Mouse (Mus musculus): ENCODE measurements around the gene Eef1e1. TPM values are rescaled to one million over a fixed set of nuclear protein-coding genes. Genes with fewer than 3 reads are reported as not detected.

Eef1e1 gene
- polyA plus RNA-seq, 1 experiment from 2014 or later = 53.4 TPM

- no peak overlapping the region for H3K9ac ChIP-seq
- H3K4me1 ChIP-seq (ENCODE audit: insufficient read depth) = no peaks in the 10 kb centered on the region
- H3K9me3 ChIP-seq (ENCODE audit: low read depth, low read length) = no peaks in the 10 kb centered on the region
- peak; percentile 33 for DNase-seq
- no peak overlapping the region for H3K4me3 ChIP-seq (ENCODE audit: low read depth, low read length)
- TF ChIP-seq CTCF (IDR thresholded peaks at IDR 0.05; ENCODE audit: low read depth) = peak; percentile 57
- H3K27ac ChIP-seq (ENCODE audit: low read depth) = no peak overlapping the region
- H3K36me3 ChIP-seq (ENCODE audit: insufficient read depth) = no peaks in the 10 kb centered on the region
- 33% methylated on average over 2 of the region's 2 CpGs for WGBS
- no peak for ATAC-seq (ENCODE audit: insufficient read depth)
- H3K27me3 ChIP-seq (ENCODE audit: insufficient read depth, low read length) = no peaks in the 10 kb centered on the region
- no peak overlapping the region for H3K4me2 ChIP-seq
Measured at GRCm38 (mm10) chr13:38668514-38668913, 9.7 kb upstream of the Eef1e1 start.

- Histone ChIP-seq H3K9me3 (ENCODE audit: low read depth, low read length) (no peaks in the 10 kb centered on the region), H3K4me2 (no peak overlapping the region), H3K4me1 (ENCODE audit: insufficient read depth) (no peaks in the 10 kb centered on the region), H3K4me3 (ENCODE audit: low read depth, low read length) (no peak overlapping the region), H3K36me3 (ENCODE audit: insufficient read depth) (no peaks in the 10 kb centered on the region), H3K27me3 (ENCODE audit: insufficient read depth, low read length) (no peaks in the 10 kb centered on the region), H3K9ac (no peak overlapping the region), H3K27ac (ENCODE audit: low read depth) (no peak overlapping the region)
- no peak for TF ChIP-seq CTCF (IDR thresholded peaks at IDR 0.05; ENCODE audit: low read depth)
- WGBS = 41% methylated on average over 1 of the region's 1 CpGs
- ATAC-seq (ENCODE audit: insufficient read depth) = no peak
- no peak for DNase-seq
Measured at GRCm38 (mm10) chr13:38664753-38665152, 5.9 kb upstream of the Eef1e1 start.

DNA sequence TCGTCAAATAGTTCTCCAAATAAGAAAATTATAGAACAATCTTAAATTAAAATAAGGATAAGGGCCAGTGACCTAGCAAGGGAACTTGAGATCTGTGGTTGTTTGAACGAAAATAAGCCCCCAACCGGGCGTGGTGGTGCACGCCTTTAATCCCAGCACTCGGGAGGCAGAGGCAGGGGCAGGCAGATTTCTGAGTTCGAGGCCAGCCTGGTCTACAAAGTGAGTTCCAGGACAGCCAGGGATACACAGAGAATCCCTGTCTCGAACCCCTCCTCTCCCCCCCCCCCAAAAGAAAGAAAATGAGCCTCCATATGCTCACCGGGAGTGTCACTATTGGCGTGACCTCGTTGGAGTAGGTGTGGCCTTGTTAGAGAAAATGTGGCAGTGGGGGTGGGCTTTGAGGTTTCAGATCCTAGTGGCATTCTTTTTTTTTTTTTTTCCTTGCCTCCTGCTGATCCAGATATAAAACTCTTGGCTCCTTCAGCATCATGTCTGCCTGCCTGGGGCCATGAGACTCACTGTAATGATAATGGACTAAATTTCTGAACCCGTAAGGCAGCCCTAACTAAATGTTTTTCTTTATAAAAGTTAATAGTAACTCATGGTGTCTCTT lies 772 bp upstream of the Eef1e1 start:
- Histone ChIP-seq H3K9ac (no peak overlapping the region), H3K4me2 (no peak overlapping the region), H3K27ac (ENCODE audit: low read depth) (no peak overlapping the region), H3K36me3 (ENCODE audit: insufficient read depth) (peaks cover 23% of the 10 kb centered on the region), H3K9me3 (ENCODE audit: low read depth, low read length) (no peaks in the 10 kb centered on the region), H3K4me3 (ENCODE audit: low read depth, low read length) (no peak overlapping the region), H3K4me1 (ENCODE audit: insufficient read depth) (peaks cover 5% of the 10 kb centered on the region; the same call in 1 of the 2 replicates), H3K27me3 (ENCODE audit: insufficient read depth, low read length) (no peaks in the 10 kb centered on the region)
- TF ChIP-seq CTCF (IDR thresholded peaks at IDR 0.05; ENCODE audit: low read depth) = no peak
- no peak for ATAC-seq (ENCODE audit: insufficient read depth)
- no peak for DNase-seq
- 84% methylated on average over 12 of the region's 12 CpGs for WGBS

DNA sequence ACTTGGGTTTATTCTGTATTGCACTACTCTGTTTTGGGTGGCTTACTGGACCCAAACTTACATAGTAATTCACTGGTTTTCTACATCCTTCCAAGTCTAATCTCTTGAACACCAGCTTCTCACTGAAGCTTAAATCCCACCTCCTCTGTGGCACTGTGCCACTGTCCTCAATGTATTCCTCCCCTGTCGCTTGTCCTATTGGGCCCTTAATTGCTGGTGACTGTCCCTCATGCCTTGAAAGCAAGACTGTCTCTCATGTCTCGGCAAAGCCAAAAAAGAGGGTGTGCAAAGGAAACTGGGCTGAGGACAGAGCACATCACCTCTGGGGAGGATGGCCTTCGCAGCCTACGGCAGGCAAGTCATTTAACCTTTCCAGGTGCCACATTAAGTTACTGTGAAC lies 993 bp downstream of the Eef1e1 start:
- peak overlapping the region; percentile 91 for H3K9ac ChIP-seq
- no peak for TF ChIP-seq CTCF (IDR thresholded peaks at IDR 0.05; ENCODE audit: low read depth)
- H3K9me3 ChIP-seq (ENCODE audit: low read depth, low read length) = no peaks in the 10 kb centered on the region
- peaks cover 5% of the 10 kb centered on the region; the same call in 1 of the 2 replicates for H3K4me1 ChIP-seq (ENCODE audit: insufficient read depth)
- DNase-seq (peak; percentile 12), ATAC-seq (ENCODE audit: insufficient read depth) (no peak)
- 21% methylated on average over 4 of the region's 4 CpGs for WGBS
- no peak overlapping the region for H3K27ac ChIP-seq (ENCODE audit: low read depth)
- peak overlapping the region; percentile 81 for H3K4me2 ChIP-seq
- peaks cover 41% of the 10 kb centered on the region for H3K36me3 ChIP-seq (ENCODE audit: insufficient read depth)
- H3K27me3 ChIP-seq (ENCODE audit: insufficient read depth, low read length) = no peaks in the 10 kb centered on the region
- H3K4me3 ChIP-seq (ENCODE audit: low read depth, low read length) = peak overlapping the region; percentile 98

DNA sequence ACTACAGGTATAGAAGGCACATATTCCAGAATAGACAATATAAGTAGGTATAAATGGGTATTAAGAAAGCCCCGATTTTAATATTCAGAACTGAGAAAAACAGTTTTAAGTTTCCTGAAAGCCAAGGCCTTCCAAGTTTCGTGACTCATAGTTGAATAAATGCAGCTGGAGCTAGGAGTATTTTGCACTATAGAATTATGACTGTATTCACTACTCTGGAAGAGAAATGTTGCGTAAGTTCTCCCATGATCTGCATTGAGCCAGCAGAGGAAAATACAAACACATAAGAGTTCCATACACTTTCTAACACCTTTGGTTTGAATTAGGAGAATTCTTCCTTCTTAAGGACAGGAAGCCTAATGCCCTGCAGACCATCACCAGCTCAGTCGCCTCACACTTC lies 8.6 kb downstream of the Eef1e1 start:
- no peak overlapping the region for H3K9ac ChIP-seq
- H3K9me3 ChIP-seq (ENCODE audit: low read depth, low read length) = no peaks in the 10 kb centered on the region
- no peak for DNase-seq
- no peak for TF ChIP-seq CTCF (IDR thresholded peaks at IDR 0.05; ENCODE audit: low read depth)
- no peak overlapping the region for H3K27ac ChIP-seq (ENCODE audit: low read depth)
- H3K4me1 ChIP-seq (ENCODE audit: insufficient read depth) = no peaks in the 10 kb centered on the region
- peaks cover 93% of the 10 kb centered on the region for H3K36me3 ChIP-seq (ENCODE audit: insufficient read depth)
- no peaks in the 10 kb centered on the region for H3K27me3 ChIP-seq (ENCODE audit: insufficient read depth, low read length)
- ATAC-seq (ENCODE audit: insufficient read depth) = no peak
- no peak overlapping the region for H3K4me2 ChIP-seq
- 89% methylated on average over 4 of the region's 4 CpGs for WGBS
- no peak overlapping the region for H3K4me3 ChIP-seq (ENCODE audit: low read depth, low read length)

DNA sequence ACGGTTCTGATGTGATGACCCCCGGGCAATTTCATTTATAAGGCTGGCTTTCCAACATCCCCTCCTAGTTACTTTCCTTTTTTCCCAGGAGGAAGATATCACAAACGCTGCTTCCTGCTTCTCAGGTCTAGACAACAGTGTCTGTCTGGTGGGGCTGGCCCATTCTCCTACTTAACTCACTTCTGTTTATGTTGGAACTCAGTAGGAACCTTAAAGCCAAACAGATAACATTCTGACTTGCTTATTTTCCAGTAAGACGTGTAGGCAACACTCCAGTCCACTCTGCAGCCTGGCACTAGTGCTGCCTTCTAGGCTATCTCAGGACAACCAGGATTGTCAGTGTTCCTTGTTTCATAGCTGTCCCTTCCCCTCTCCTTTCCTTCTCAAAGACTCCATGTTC lies 9.8 kb downstream of the Eef1e1 start:
- Histone ChIP-seq H3K4me1 (ENCODE audit: insufficient read depth) (no peaks in the 10 kb centered on the region), H3K9me3 (ENCODE audit: low read depth, low read length) (no peaks in the 10 kb centered on the region), H3K9ac (no peak overlapping the region), H3K4me3 (ENCODE audit: low read depth, low read length) (no peak overlapping the region), H3K4me2 (no peak overlapping the region), H3K27ac (ENCODE audit: low read depth) (no peak overlapping the region), H3K36me3 (ENCODE audit: insufficient read depth) (peaks cover 93% of the 10 kb centered on the region), H3K27me3 (ENCODE audit: insufficient read depth, low read length) (no peaks in the 10 kb centered on the region)
- 71% methylated on average over 4 of the region's 4 CpGs for WGBS
- no peak for DNase-seq
- no peak for ATAC-seq (ENCODE audit: insufficient read depth)
- TF ChIP-seq CTCF (IDR thresholded peaks at IDR 0.05; ENCODE audit: low read depth) = no peak

GRCm38 (mm10) chr13:38641414-38641813 lies 17.4 kb downstream of the Eef1e1 start:
- no peaks in the 10 kb centered on the region for H3K27me3 ChIP-seq (ENCODE audit: insufficient read depth, low read length)
- WGBS = 75% methylated on average over 5 of the region's 5 CpGs
- no peak overlapping the region for H3K4me2 ChIP-seq
- H3K36me3 ChIP-seq (ENCODE audit: insufficient read depth) = peaks cover 29% of the 10 kb centered on the region
- no peak overlapping the region for H3K27ac ChIP-seq (ENCODE audit: low read depth)
- TF ChIP-seq CTCF (IDR thresholded peaks at IDR 0.05; ENCODE audit: low read depth) = no peak
- DNase-seq = no peak
- no peak for ATAC-seq (ENCODE audit: insufficient read depth)
- no peak overlapping the region for H3K4me3 ChIP-seq (ENCODE audit: low read depth, low read length)
- H3K4me1 ChIP-seq (ENCODE audit: insufficient read depth) = no peaks in the 10 kb centered on the region
- H3K9me3 ChIP-seq (ENCODE audit: low read depth, low read length) = no peaks in the 10 kb centered on the region
- no peak overlapping the region for H3K9ac ChIP-seq
